Mouse (Mus musculus): ENCODE results near the gene Dnase1l3.

- no peak for TF ChIP-seq CTCF (IDR thresholded peaks at IDR 0.05; ENCODE audit: extremely low read depth, insufficient read depth, insufficient read length, insufficient replicate concordance)
- no peak for TF ChIP-seq POLR2A (IDR thresholded peaks at IDR 0.05; ENCODE audit: low read depth, low read length)
Observed at GRCm38 (mm10) chr14:8030535-8030934, 36.2 kb upstream of the Dnase1l3 start.

Measured in spleen, adult 2 months (tissue).